Comparison of ENCODE assay signal across 1 mouse cellular context in genomic region chr8:70911596-70911995, GRCm38 (mm10).
TF ChIP-seq lines count a peak whose summit lies in the region.

No protein-coding gene starts in this region.

TF ChIP-seq in CH12.LX, 34 proteins besides CTCF, POLR2A, EP300 and RAD21:
- no peak for TF ChIP-seq ETS1 (conservative IDR thresholded peaks at IDR 0.05; ENCODE audit: low read depth, low read length)
